Mouse (Mus musculus) layer of hippocampus, adult 8-10 months (tissue): ENCODE measurements around the gene Tarbp2. TPM values are rescaled to one million over a fixed set of nuclear protein-coding genes. Genes with fewer than 3 reads are reported as not detected.
A peak's percentile ranks its signal among the peaks of the same experiment; 100 is the strongest.

Experiments used
- DNase-seq, 2 experiments: peaks; one replicate each; pipeline ENCODE4 v3.0.0; 2022; ENCODE audit warnings: low spot score in 2 of 2
- total RNA-seq, 4 experiments: library from RNA; stranded (reverse); gene quantifications; 2 replicates each; pipeline ENCODE4 v1.2.4; 2022

The Tarbp2 gene
- total RNA-seq, 4 experiments from 2014 or later, result 34.0 to 39.8 (median 36.6) TPM

- DNase-seq, result peak in 1 of 2 experiments; percentile 81
Observed at GRCm38 (mm10) chr15:102524892-102525485, 7.0 kb downstream of the Tarbp2 start, which contains the start of gene Npff. Gene Npff, minus strand, starts transcription at chr15:102524942.

GRCm38 (mm10) chr15:102526111-102527002, 8.4 kb downstream of the Tarbp2 start:
- no peak for DNase-seq

GRCm38 (mm10) chr15:102527936-102528335, 9.9 kb downstream of the Tarbp2 start:
- DNase-seq, result no peak

- DNase-seq, result no peak
Observed at GRCm38 (mm10) chr15:102528396-102528795, 10.4 kb downstream of the Tarbp2 start.

DNA sequence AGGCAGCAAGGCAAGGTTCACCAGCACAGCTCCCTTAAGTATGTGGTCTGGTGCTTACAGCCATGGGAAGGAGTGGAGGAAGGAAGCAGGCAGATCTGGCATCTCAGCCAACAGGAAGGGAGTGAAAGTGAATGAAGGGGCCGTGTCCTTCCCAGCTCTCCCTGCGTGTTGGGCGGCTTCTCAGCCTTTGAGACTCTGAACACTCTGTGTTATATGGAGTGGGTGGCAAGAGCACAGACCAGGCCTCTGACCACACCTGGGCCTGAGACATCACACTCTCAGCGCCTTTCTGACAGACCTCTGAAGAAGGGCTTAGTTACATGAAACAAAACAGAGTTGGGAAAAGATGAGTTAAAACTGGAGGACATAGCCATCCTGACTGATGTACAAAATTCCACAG, 12.6 kb downstream of the Tarbp2 start:
- DNase-seq, result no peak

DNA sequence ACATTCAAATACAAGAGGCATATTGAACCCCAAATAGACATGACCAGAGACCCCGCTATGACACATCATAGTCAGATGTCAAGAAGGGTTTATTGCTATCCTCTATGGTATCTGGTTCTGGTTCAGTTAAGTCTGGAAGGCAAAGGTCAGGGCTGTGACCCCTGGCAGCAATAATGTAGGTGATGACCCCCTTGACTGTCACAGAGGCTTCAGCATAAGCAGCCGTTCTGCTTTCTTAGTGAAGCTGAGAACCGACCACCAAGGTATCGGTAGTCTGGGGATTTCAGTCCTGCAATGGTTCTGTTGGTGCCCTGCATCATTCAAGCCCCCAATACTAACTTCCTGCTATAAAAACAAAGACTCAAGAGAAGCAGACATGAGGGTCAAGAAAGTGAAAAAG, 13.6 kb downstream of the Tarbp2 start:
- DNase-seq, result no peak

- DNase-seq, result no peak
Observed at GRCm38 (mm10) chr15:102532106-102532900, 14.3 kb downstream of the Tarbp2 start.

DNA sequence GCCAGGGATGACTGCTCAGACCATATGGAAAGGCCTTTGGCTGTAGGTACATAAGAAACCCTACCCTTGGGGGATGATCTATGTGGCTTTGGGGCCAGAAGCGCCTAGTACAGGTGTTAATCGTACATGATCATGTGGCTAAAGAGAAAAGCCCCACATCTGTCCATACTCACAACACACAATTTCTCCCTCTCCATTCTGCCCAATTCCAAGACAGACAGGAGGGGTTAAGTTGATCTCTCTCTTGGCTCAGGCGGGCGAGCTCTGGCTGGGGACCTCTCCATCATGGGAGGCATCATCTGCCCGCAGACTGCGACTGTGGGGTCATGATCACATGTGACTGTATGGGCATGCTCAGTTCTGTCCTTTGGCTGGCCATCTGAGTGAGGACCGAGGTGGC, 15.9 kb downstream of the Tarbp2 start:
- DNase-seq, result no peak

DNA sequence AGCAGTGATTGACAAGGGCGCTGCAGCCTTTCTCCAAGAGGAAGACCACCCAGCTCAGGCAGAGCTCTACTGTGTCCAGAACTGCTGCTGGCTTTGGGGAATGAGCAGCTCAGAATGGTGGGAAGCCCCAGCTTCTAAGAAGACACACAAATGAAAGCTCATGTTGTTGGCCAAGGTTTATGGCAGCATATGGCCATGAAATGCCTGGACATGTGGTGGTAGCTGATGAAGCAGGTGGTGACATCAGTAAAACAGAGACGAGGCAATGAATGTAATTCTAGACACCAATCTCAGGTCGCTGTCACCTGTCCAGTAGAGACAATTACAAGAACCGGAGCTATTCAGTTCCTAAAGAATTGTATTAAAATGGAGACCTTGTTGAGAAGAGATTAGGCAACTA, 26.8 kb downstream of the Tarbp2 start:
- DNase-seq, result peak in 1 of 2 experiments; percentile 67

DNA sequence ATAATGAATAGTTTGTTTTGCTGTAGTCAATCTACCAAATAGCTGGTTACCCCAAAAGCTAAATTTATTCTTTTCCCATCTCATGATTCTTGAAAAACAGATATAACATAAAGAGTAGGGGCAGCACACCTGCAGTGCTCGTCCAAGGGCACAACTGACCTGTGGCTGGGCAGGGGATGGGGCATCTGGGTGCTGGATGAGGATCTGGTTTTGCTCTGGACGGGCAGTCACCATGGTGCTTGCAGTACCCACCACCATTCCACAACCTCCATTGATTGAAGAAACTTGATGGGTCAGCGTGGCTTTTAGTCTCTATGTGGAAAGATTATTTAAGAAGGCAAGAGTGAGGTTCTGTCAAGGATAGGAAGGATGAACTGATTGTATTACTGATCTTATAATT, 28.3 kb downstream of the Tarbp2 start:
- DNase-seq, result no peak

DNA sequence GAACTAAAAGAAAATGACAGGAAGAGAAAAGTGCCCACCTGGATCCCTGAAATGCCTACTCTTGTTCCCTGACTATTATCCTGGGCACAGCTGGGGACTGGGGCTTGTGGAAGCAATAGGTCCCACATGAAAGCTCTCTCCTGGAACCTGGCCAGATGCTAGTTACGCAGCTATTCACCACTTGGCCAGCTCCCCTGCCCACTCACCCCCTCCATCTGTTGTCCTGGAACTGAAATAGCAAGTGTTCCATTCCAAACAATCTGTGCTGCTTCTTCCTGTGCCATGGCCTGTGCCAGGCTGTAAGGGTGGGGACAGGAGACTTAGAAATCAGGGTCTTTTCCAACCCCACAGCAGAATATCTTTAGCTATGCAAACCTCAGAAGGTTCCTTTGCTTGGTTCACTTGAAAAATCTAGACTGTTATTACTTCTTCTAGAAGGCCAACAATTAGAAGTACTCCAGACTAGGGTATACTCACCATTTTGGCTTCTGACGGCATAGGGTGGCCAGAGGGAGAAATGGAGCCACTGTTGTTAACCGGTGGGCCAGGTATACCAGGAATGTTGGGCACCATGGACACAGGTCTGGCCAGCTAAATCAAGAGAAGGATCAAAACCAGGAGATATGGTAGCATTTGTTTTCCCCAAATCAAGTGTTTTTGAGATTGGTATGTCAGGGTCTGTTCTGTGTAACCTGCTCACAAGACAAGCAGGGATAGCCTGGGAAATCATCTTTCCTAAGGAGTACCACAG, 28.9 kb downstream of the Tarbp2 start:
- peak; percentile 91 to 93 for DNase-seq

DNA sequence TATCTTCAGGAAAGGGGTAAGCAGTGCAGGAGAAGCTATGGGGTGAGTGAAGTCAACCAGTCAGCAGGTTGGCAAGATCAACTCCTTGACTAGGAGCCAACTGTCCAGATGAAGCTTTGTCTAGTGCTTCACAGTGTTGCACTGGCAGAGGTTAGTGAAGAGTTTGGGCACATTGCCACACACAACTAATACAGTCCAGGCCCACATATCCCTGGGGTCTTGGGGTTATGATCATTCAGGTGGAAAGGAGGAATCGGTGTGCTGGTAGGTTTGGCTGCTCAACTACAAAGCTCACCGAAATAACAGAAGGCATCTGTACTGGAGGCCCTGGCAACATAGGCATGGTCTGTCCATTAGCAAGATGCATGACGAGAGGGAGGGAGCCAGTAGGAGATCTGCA, 29.5 kb downstream of the Tarbp2 start:
- no peak for DNase-seq

- no peak for DNase-seq
Observed at GRCm38 (mm10) chr15:102552599-102552998, 34.6 kb downstream of the Tarbp2 start.

GRCm38 (mm10) chr15:102555581-102555980, 37.6 kb downstream of the Tarbp2 start:
- DNase-seq, result no peak

DNA sequence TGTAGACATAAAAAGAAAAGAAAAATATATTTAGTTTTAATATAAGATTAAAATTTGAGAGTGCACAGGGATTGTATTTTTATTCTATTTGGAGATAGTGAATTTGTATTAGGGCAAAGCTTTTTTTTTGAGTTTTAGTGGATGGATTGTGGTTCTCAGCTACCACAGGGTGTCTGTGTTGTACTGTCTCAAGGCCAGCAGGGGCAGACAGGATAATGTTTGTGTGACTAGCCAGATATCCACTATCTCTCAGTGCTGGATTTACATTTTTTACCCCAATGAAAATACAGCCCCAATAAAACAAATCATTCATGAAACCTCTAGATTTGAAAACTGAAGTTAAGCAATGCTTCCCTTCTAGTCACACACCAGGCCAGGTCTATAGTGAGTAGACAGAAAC, 39.6 kb downstream of the Tarbp2 start:
- no peak for DNase-seq

- DNase-seq, result no peak
Observed at GRCm38 (mm10) chr15:102562491-102562890, 44.5 kb downstream of the Tarbp2 start.

GRCm38 (mm10) chr15:102563061-102563460, 45.1 kb downstream of the Tarbp2 start:
- DNase-seq, result no peak

- no peak for DNase-seq
Observed at GRCm38 (mm10) chr15:102563681-102564080, 45.7 kb downstream of the Tarbp2 start.

DNA sequence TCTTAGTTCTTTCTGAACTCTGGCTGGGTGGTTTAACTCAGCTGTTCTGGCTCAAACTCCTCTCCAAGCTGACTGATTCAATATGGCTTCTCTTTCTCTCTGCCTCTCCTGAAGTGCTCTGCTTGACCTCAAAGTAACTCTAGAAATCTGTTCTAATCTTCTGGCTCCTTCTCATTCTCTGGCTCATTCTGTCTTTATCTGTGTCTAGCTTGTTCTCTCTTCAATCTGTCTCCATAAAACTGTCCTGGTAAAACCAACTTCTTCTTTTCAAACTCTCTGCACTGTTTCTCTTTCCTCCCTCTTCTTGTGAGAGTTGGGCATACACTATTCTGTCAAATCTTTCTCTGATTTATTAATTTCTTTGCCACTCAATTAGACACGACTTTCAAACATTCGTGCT, 49.9 kb downstream of the Tarbp2 start:
- DNase-seq, result no peak

GRCm38 (mm10) chr15:102572081-102572480, 54.1 kb downstream of the Tarbp2 start:
- no peak for DNase-seq
